Mouse (Mus musculus): Measurements from ENCODE around the gene Sp1. TPM values are rescaled to one million over a fixed set of nuclear protein-coding genes. Genes with fewer than 3 reads are reported as not detected.
A peak's percentile ranks its signal among the peaks of the same experiment; 100 is the strongest.

Gene Sp1
- polyA plus RNA-seq, 1 experiment = 17.6 TPM

DNA sequence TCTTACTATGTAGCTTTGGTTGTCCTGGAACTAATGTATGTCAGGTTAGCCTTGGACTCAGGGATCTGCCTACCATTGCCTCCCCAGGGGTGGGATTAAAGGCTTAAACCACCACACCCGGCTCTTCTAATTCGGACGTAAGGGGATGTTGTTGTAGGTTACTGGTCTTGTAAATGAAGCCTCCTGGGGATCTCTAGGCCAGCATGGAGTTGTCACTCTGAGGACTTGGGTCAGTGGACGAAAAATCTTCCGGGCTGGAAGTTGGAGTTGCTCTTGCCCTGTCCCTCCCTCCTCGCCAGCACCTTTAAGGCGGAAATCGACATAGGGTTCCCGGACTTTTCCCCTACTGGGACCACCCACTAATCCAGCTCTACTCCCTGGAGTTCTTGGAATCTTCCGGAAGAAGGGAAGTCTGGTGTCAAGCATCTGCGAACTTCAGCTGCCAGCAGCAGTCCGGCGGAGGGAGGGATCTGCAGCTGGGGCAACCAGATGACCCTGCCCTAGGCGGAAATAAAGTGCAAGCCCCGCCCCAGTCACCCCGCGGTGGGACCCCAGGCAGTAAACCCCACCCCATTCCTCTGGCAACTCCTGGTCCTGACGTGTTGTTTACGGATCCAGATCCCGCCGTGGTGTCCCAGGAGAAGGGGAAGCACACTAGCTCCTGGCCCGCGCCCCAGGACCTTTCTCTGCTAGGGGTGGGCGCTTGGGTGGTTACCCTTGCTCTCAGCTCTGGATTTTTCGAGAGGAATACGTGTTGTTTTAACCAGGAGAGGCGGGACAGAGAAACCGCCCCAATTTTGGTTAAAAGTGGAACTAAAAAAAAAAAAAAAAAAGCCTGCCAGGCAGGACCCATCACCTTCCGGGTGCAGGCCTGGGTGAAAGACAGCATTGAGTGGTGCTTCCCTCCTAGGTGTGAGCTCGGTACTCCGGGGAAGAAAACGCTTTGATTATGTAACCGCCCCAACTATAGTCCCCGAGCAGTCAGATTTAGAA is 6.4 kb upstream of the Sp1 start:
- TF ChIP-seq CTCF (conservative IDR thresholded peaks at IDR 0.05; ENCODE audit: insufficient read depth, insufficient read length, low read depth, low read length) (no peak), POLR2A (IDR thresholded peaks at IDR 0.05; ENCODE audit: low read depth, low read length) (peak; percentile 74)
- Histone ChIP-seq H3K4me1 (ENCODE audit: control insufficient read depth, insufficient read depth, low read length) (peaks cover 10% of the 10 kb centered on the region), H3K4me3 (ENCODE audit: insufficient read depth, low read depth, low read length) (peak overlapping the region; percentile 53), H3K27me3 (replicated peaks; ENCODE audit: control insufficient read depth, insufficient read depth, low read length) (no peaks in the 10 kb centered on the region), H3K36me3 (ENCODE audit: control insufficient read depth, insufficient read depth, low read length) (no peaks in the 10 kb centered on the region), H3K27ac (ENCODE audit: insufficient read depth, low read depth, low read length) (peak overlapping the region; percentile 96)
- DNase-seq = peak; percentile 98
- 2% methylated on average over 34 of the region's 34 CpGs for WGBS

- Histone ChIP-seq H3K36me3 (ENCODE audit: control insufficient read depth, insufficient read depth, low read length) (no peaks in the 10 kb centered on the region), H3K27ac (ENCODE audit: insufficient read depth, low read depth, low read length) (peak overlapping the region; percentile 96), H3K4me1 (ENCODE audit: control insufficient read depth, insufficient read depth, low read length) (peaks cover 7% of the 10 kb centered on the region; the same call in 1 of the 2 replicates), H3K27me3 (replicated peaks; ENCODE audit: control insufficient read depth, insufficient read depth, low read length) (no peaks in the 10 kb centered on the region), H3K4me3 (ENCODE audit: insufficient read depth, low read depth, low read length) (no peak overlapping the region)
- 87% methylated on average over 10 of the region's 10 CpGs for WGBS
- no peak for TF ChIP-seq CTCF (conservative IDR thresholded peaks at IDR 0.05; ENCODE audit: insufficient read depth, insufficient read length, low read depth, low read length)
- TF ChIP-seq POLR2A (IDR thresholded peaks at IDR 0.05; ENCODE audit: low read depth, low read length) = no peak
- no peak for DNase-seq
These were observed 5.4 kb upstream of the Sp1 start for GRCm38 (mm10) chr15:102400476-102401045.

GRCm38 (mm10) chr15:102401278-102401677 is 4.7 kb upstream of the Sp1 start:
- H3K36me3 ChIP-seq (ENCODE audit: control insufficient read depth, insufficient read depth, low read length) = no peaks in the 10 kb centered on the region
- no peak for TF ChIP-seq CTCF (conservative IDR thresholded peaks at IDR 0.05; ENCODE audit: insufficient read depth, insufficient read length, low read depth, low read length)
- no peak for TF ChIP-seq POLR2A (IDR thresholded peaks at IDR 0.05; ENCODE audit: low read depth, low read length)
- H3K4me3 ChIP-seq (ENCODE audit: insufficient read depth, low read depth, low read length) = no peak overlapping the region
- 95% methylated on average over 2 of the region's 2 CpGs for WGBS
- H3K27me3 ChIP-seq (replicated peaks; ENCODE audit: control insufficient read depth, insufficient read depth, low read length) = no peaks in the 10 kb centered on the region
- H3K27ac ChIP-seq (ENCODE audit: insufficient read depth, low read depth, low read length) = no peak overlapping the region
- no peak for DNase-seq
- peaks cover 7% of the 10 kb centered on the region; the same call in 1 of the 2 replicates for H3K4me1 ChIP-seq (ENCODE audit: control insufficient read depth, insufficient read depth, low read length)

DNA sequence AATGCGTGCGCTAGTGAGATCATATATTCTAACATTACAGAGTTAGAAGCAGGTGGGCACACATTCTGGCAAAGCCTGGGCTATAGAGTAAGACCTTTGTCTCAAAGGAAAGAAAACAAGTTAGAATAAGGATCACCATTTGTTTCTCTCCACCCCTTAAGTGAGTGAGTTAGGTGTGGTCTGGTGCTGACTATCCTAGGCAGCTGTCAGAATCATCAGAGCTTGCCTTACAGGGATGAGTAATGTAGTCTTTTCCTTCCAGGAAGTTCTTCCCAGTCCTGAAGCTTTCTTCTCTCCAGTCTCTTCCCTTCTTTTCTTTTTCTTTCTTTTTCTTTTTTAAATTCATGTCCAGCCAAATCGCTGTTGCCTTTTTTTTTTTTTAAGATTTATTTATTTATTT is 3.7 kb upstream of the Sp1 start:
- 97% methylated on average over 3 of the region's 3 CpGs for WGBS
- DNase-seq = no peak
- H3K27me3 ChIP-seq (replicated peaks; ENCODE audit: control insufficient read depth, insufficient read depth, low read length) = no peaks in the 10 kb centered on the region
- no peaks in the 10 kb centered on the region for H3K36me3 ChIP-seq (ENCODE audit: control insufficient read depth, insufficient read depth, low read length)
- no peak overlapping the region for H3K4me3 ChIP-seq (ENCODE audit: insufficient read depth, low read depth, low read length)
- no peak for TF ChIP-seq POLR2A (IDR thresholded peaks at IDR 0.05; ENCODE audit: low read depth, low read length)
- no peak for TF ChIP-seq CTCF (conservative IDR thresholded peaks at IDR 0.05; ENCODE audit: insufficient read depth, insufficient read length, low read depth, low read length)
- H3K27ac ChIP-seq (ENCODE audit: insufficient read depth, low read depth, low read length) = no peak overlapping the region
- H3K4me1 ChIP-seq (ENCODE audit: control insufficient read depth, insufficient read depth, low read length) = peaks cover 7% of the 10 kb centered on the region; the same call in 1 of the 2 replicates

- Histone ChIP-seq H3K4me1 (ENCODE audit: control insufficient read depth, insufficient read depth, low read length) (peaks cover 10% of the 10 kb centered on the region; the same call in 1 of the 2 replicates), H3K27me3 (replicated peaks; ENCODE audit: control insufficient read depth, insufficient read depth, low read length) (no peaks in the 10 kb centered on the region), H3K27ac (ENCODE audit: insufficient read depth, low read depth, low read length) (peak overlapping the region; percentile 100), H3K36me3 (ENCODE audit: control insufficient read depth, insufficient read depth, low read length) (peaks cover 2% of the 10 kb centered on the region; the same call in 1 of the 2 replicates), H3K4me3 (ENCODE audit: insufficient read depth, low read depth, low read length) (peak overlapping the region; percentile 71)
- 13% methylated on average over 34 of the region's 34 CpGs for WGBS
- TF ChIP-seq POLR2A (IDR thresholded peaks at IDR 0.05; ENCODE audit: low read depth, low read length) (no peak), CTCF (conservative IDR thresholded peaks at IDR 0.05; ENCODE audit: insufficient read depth, insufficient read length, low read depth, low read length) (peak; percentile 34)
- DNase-seq = no peak
These were observed 1.1 kb upstream of the Sp1 start for GRCm38 (mm10) chr15:102404608-102405488.

DNA sequence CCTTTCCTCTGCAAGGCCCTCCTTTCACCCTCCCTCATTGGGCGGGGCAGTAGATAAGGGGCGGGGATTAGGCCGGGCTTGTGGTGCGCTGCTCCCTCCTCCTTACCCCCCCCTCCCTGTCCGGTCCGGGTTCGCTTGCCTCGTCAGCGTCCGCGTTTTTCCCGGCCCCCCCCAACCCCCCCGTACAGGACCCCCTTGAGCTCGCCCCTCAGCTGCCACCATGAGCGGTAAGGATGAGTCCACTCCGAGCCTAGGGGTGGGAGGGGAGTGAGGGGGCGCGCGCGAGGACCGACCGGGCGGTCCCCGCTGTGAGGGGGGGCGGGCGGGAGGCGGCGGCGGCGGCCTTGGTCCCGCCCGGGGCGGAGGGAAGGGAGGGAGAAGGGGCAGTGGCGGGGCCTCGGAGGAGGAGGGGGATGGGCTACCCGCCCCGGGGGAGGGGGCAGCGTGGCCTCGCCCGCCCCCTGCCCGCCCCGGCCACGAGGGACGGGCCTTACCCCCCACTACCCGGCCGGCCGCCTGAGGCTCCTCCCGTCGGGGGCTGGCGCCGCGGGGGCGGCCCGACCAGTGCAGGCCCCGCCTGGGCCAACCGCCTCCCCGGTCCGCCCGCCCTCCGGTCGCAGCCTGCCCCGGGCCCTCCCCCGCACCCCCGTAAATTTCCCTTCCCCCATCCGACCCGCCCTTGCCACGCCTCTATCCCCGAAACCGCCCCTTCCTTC is 411 bp downstream of the Sp1 start:
- TF ChIP-seq POLR2A (IDR thresholded peaks at IDR 0.05; ENCODE audit: low read depth, low read length) (peak; percentile 12), CTCF (conservative IDR thresholded peaks at IDR 0.05; ENCODE audit: insufficient read depth, insufficient read length, low read depth, low read length) (no peak)
- peak overlapping the region; percentile 63 for H3K4me3 ChIP-seq (ENCODE audit: insufficient read depth, low read depth, low read length)
- 2% methylated on average over 55 of the region's 69 CpGs for WGBS
- H3K27ac ChIP-seq (ENCODE audit: insufficient read depth, low read depth, low read length) = no peak overlapping the region; the same call in 1 of the 2 replicates
- H3K4me1 ChIP-seq (ENCODE audit: control insufficient read depth, insufficient read depth, low read length) = peaks cover 8% of the 10 kb centered on the region; the same call in 1 of the 2 replicates
- no peaks in the 10 kb centered on the region for H3K27me3 ChIP-seq (replicated peaks; ENCODE audit: control insufficient read depth, insufficient read depth, low read length)
- peak; percentile 94 for DNase-seq
- H3K36me3 ChIP-seq (ENCODE audit: control insufficient read depth, insufficient read depth, low read length) = peaks cover 5% of the 10 kb centered on the region
